Comparison of ENCODE assay signal across 9 mouse cellular contexts in genomic region chr6:17750041-17750660, GRCm38 (mm10). TPM values are rescaled to one million over a fixed set of nuclear protein-coding genes. Genes with fewer than 3 reads are reported as not detected.
DNase-seq lines count a peak whose midpoint lies in the region; ATAC-seq and TF ChIP-seq lines count a peak whose summit lies in the region.
"Had no signal": no experiment of that assay in that cellular context is flagged by ENCODE, and none has a peak within 500 bp of the region (broad histone marks: within the 10 kb centered on the region; RNA-seq: fewer than 3 reads in every experiment).

No protein-coding gene starts in this region.

- peak; percentile 36 to 47 for DNase-seq in cerebellum, adult 2 months
- DNase-seq in cerebellum, adult 8-10 months = no peak
- DNase-seq in 416B (ENCODE audit: low read depth) = peak; percentile 35
- no peak for DNase-seq in right cerebral cortex, postnatal 4 days
- no peak for DNase-seq in T-cell, adult 2 months (ENCODE audit: low spot score)
- DNase-seq: kidney, adult 9 months had no signal

- no peaks in the 10 kb centered on the region for H3K27me3 ChIP-seq in cerebellum, adult 2 months (ENCODE audit: control insufficient read depth, insufficient read depth, low read length)
- no peaks in the 10 kb centered on the region for H3K27me3 ChIP-seq in limb, embryonic 15.5 days

- H3K9ac ChIP-seq in limb, embryonic 15.5 days = no peak overlapping the region

- WGBS in cerebellum, adult 2 months = 16% methylated on average over 9 of the region's 9 CpGs
- 77% methylated on average over 9 of the region's 9 CpGs for WGBS in limb, embryonic 15.5 days

- H3K27ac ChIP-seq in cerebellum, adult 2 months (ENCODE audit: insufficient read depth, low read length) = no peak overlapping the region
- no peak overlapping the region for H3K27ac ChIP-seq in limb, embryonic 15.5 days

- no peaks in the 10 kb centered on the region for H3K36me3 ChIP-seq in limb, embryonic 15.5 days

- no peaks in the 10 kb centered on the region for H3K9me3 ChIP-seq in limb, embryonic 15.5 days

- TF ChIP-seq POLR2A in cerebellum, adult 2 months (IDR thresholded peaks at IDR 0.05; ENCODE audit: borderline replicate concordance, insufficient read depth, low read length) = no peak

- H3K4me3 ChIP-seq in cerebellum, adult 2 months (replicated peaks; ENCODE audit: insufficient read depth, low read depth, low read length) = peak overlapping the region; percentile 69
- H3K4me3 ChIP-seq in limb, embryonic 15.5 days = no peak overlapping the region

- ATAC-seq in erythroid progenitor cell, adult 5-6 weeks (replicated peaks; ENCODE audit: low FRiP score, poor library complexity, severe bottlenecking) = peak; percentile 16; the same call in 1 of the 2 replicates
- ATAC-seq in limb, embryonic 15.5 days (ENCODE audit: insufficient number of reproducible peaks, low FRiP score, low TSS enrichment, low read depth) = no peak
- no peak for ATAC-seq in megakaryocyte progenitor cell, adult 5-6 weeks (replicated peaks; ENCODE audit: poor library complexity)

- H3K4me1 ChIP-seq in cerebellum, adult 2 months (ENCODE audit: control insufficient read depth, insufficient read depth, low read length) = peaks cover 4% of the 10 kb centered on the region; the same call in 1 of the 2 replicates
- H3K4me1 ChIP-seq in limb, embryonic 15.5 days = peaks cover 6% of the 10 kb centered on the region; the same call in 1 of the 2 replicates

- no peak for TF ChIP-seq CTCF in cerebellum, adult 2 months (IDR thresholded peaks at IDR 0.05; ENCODE audit: borderline replicate concordance, insufficient read depth, low read depth, low read length)

- 0 out of 2 replicates have a peak overlapping the region, but pooled peaks have one; percentile 56 for H3K4me2 ChIP-seq in limb, embryonic 15.5 days

RNA-seq across cellular contexts. Expression of gene St7, which starts 57.4 kb away (rescaled TPM):
- polyA plus RNA-seq in cerebellum, adult 2 months (2012; rRNA removed) = 23.8 and 28.2 TPM in 2 replicates
- total RNA-seq in erythroid progenitor cell, adult 5-6 weeks (2015; ENCODE audit: low replicate concordance) = 48.6 and 50.1 TPM in 2 replicates
- total RNA-seq in erythroid progenitor cell, adult 5-6 weeks (2017; ENCODE audit: low replicate concordance) = 56.9 and 75.0 TPM in 2 replicates
- 26.8 and 27.8 TPM in 2 replicates for polyA plus RNA-seq in limb, embryonic 15.5 days (2015; fragmentation: Nextera tagmentation; extraction: Ambion mirVana)
- total RNA-seq in megakaryocyte progenitor cell, adult 5-6 weeks (2015) = 32.6 and 46.3 TPM in 2 replicates
- total RNA-seq in megakaryocyte progenitor cell, adult 5-6 weeks (2017) = 37.4 and 40.3 TPM in 2 replicates

Comparison
In these comparisons a context has a peak if more than half of its experiments do, and no peak if none do; other contexts are left out.
1. DNase-seq: peak in cerebellum, adult 2 months (2 of 2) and 416B (single experiment); none in cerebellum, adult 8-10 months (single experiment), right cerebral cortex, postnatal 4 days (single experiment) and T-cell, adult 2 months (single experiment).